Mouse (Mus musculus) embryonic facial prominence, embryonic 11.5 days (tissue): ENCODE measurements around the gene Immp2l. TPM values are rescaled to one million over a fixed set of nuclear protein-coding genes. Genes with fewer than 3 reads are reported as not detected.

Source experiments
- ATAC-seq: fragments of 200-750 bp; cut with Nextera tagmentation; replicated peaks from 2 replicates; pipeline ENCODE4 v1.8.0; 2017; ENCODE audit warnings: low read depth; ENCODE audit not compliant: insufficient number of reproducible peaks, low FRiP score, low TSS enrichment
- DNase-seq: peaks from one replicate; pipeline ENCODE4 v3.0.0-alpha.2; 2015; ENCODE audit warnings: low spot score
- H3K27ac ChIP-seq: fragments of 300-500 bp; sonication (generic); replicated peaks from 2 replicates; pipeline ENCODE4 v1.5.1; 2014; ENCODE audit warnings: mild to moderate bottlenecking, low read depth, low read length, control low read depth
- H3K27me3 ChIP-seq: fragments of 300-500 bp; sonication (generic); 2 replicates; pipeline ENCODE4 v1.6.1; 2014; ENCODE audit warnings: mild to moderate bottlenecking, low read length, moderate library complexity, mixed read lengths; ENCODE audit not compliant: control insufficient read depth, insufficient read depth
- H3K36me3 ChIP-seq: fragments of 300-500 bp; sonication (generic); replicated peaks from 2 replicates; pipeline ENCODE4 v1.6.1; 2014; ENCODE audit warnings: low read depth, mild to moderate bottlenecking, low read length, moderate library complexity, mixed read lengths; ENCODE audit not compliant: control insufficient read depth, insufficient read depth
- H3K4me1 ChIP-seq: fragments of 300-500 bp; sonication (generic); 2 replicates; pipeline ENCODE4 v1.6.1; 2014; ENCODE audit warnings: low read length, mixed read lengths; ENCODE audit not compliant: control insufficient read depth, insufficient read depth
- H3K4me2 ChIP-seq: fragments of 300-500 bp; sonication (generic); 2 replicates; pipeline ENCODE4 v1.6.1; 2014; ENCODE audit warnings: low read depth, mild to moderate bottlenecking, control low read depth, low read length, moderate library complexity
- H3K4me3 ChIP-seq: fragments of 300-500 bp; sonication (generic); 2 replicates; pipeline ENCODE4 v1.5.1; 2014; ENCODE audit warnings: low read depth, low read length, control low read depth
- H3K9ac ChIP-seq: fragments of 300-500 bp; sonication (generic); replicated peaks from 2 replicates; pipeline ENCODE4 v1.6.1; 2014; ENCODE audit warnings: mild to moderate bottlenecking, control low read depth, low read length
- H3K9me3 ChIP-seq: fragments of 300-500 bp; sonication (generic); replicated peaks from 2 replicates; pipeline ENCODE4 v1.6.1; 2016; ENCODE audit warnings: mild to moderate bottlenecking, low read length, inconsistent platforms, mixed read lengths; ENCODE audit not compliant: control insufficient read depth
- WGBS: fragments of 180-500 bp; shearing (Covaris S2); extraction: QIAGEN DNeasy Blood & Tissue Kit; methylation state at CpG from one replicate; pipeline ENCODE4 v1.1.7; 2014; 5-methylcytosine and 5-hydroxymethylcytosine counted together
- polyA plus RNA-seq: library from polyadenylated mRNA; unstranded; fragments of >200 nt; fragmentation: Nextera tagmentation; extraction: Ambion mirVana; gene quantifications from 2 replicates; pipeline ENCODE4 v1.2.1, GENCODE M21; 2014

Gene Immp2l
- polyA plus RNA-seq, 1 experiment from 2014 or later, result 10.4 TPM

DNA sequence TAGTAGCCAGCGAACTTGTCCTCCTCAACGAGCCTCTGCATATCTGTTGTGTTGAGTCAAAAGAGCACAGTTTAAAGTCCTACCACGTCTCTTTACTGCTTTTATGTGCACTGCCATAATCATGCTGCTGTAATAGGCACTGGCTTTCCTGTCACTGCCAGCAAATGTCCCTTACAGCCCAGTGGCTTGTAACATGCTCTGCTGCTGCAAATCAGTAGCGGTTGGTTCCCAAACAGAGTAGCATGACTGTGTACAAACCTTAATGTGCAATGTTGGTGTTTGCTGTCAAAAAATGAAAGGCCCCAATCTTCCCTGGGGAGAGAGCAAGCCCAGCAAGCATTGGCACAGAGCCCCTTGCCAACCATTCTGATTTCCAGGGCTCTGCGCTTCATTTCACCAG lies 918.0 kb downstream of the Immp2l start:
- H3K27ac ChIP-seq, result no peak overlapping the region
- H3K9ac ChIP-seq, result no peak overlapping the region
- 87% methylated on average over 5 of the region's 5 CpGs for WGBS
- no peak for DNase-seq
- no peak overlapping the region for H3K4me2 ChIP-seq
- no peaks in the 10 kb centered on the region for H3K36me3 ChIP-seq
- no peaks in the 10 kb centered on the region for H3K9me3 ChIP-seq
- ATAC-seq, result no peak
- H3K4me1 ChIP-seq, result no peaks in the 10 kb centered on the region
- H3K27me3 ChIP-seq, result no peaks in the 10 kb centered on the region
- no peak overlapping the region for H3K4me3 ChIP-seq

- H3K4me1 ChIP-seq, result no peaks in the 10 kb centered on the region
- no peak for ATAC-seq
- no peak overlapping the region for H3K4me2 ChIP-seq
- H3K27ac ChIP-seq, result no peak overlapping the region
- no peaks in the 10 kb centered on the region for H3K27me3 ChIP-seq
- H3K9ac ChIP-seq, result no peak overlapping the region
- no peaks in the 10 kb centered on the region for H3K36me3 ChIP-seq
- no peak for DNase-seq
- WGBS, result 70% methylated on average over 4 of the region's 4 CpGs
- H3K4me3 ChIP-seq, result no peak overlapping the region
- no peaks in the 10 kb centered on the region for H3K9me3 ChIP-seq
These were observed 920.3 kb downstream of the Immp2l start for GRCm38 (mm10) chr12:41944079-41944672.

DNA sequence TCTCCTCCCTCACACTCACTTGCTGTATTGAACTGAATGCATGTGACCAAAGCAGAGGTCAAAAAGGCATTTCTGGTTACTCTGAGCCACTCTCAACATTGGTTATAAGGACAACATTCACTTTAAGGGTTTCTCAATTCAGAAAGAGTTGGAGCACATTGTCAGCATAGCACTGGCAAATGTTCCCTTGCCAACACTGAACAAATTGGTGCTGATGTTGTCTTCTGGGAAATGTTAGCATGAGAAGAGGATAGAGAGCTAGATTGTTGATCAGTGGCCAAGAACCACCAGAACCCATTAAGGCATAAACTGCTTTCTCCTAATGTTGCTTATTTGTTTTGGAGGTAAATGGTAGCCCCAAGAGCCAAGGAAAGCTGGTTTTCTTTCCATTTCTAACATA lies 922.6 kb downstream of the Immp2l start:
- Histone ChIP-seq H3K27ac (no peak overlapping the region), H3K4me3 (no peak overlapping the region), H3K9me3 (no peaks in the 10 kb centered on the region), H3K4me2 (no peak overlapping the region), H3K36me3 (no peaks in the 10 kb centered on the region), H3K9ac (no peak overlapping the region), H3K4me1 (no peaks in the 10 kb centered on the region), H3K27me3 (no peaks in the 10 kb centered on the region)
- DNase-seq (no peak), ATAC-seq (no peak)

DNA sequence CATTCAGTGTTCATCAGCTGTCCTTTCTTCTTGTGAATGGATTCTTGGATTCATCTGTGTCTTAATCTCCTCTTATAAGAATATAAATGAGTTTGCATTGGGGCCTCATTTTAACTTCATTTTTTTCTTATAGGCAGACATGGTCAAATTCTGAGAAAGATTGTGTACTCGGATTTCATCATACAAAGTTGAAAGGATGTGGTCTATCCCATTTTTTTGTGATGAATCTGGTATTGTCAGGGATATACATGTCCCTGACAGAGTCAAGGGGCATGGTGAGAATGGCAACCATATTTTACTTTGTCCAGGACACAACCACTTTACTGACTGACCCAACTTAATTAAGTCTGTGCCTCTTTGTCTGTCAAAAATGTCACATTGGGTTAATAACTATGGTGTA lies 925.5 kb downstream of the Immp2l start:
- Histone ChIP-seq H3K27ac (no peak overlapping the region), H3K4me2 (no peak overlapping the region), H3K36me3 (no peaks in the 10 kb centered on the region), H3K4me1 (no peaks in the 10 kb centered on the region), H3K9ac (no peak overlapping the region), H3K27me3 (no peaks in the 10 kb centered on the region), H3K9me3 (no peaks in the 10 kb centered on the region), H3K4me3 (no peak overlapping the region)
- ATAC-seq (no peak), DNase-seq (no peak)
- 74% methylated on average over 1 of the region's 1 CpGs for WGBS

DNA sequence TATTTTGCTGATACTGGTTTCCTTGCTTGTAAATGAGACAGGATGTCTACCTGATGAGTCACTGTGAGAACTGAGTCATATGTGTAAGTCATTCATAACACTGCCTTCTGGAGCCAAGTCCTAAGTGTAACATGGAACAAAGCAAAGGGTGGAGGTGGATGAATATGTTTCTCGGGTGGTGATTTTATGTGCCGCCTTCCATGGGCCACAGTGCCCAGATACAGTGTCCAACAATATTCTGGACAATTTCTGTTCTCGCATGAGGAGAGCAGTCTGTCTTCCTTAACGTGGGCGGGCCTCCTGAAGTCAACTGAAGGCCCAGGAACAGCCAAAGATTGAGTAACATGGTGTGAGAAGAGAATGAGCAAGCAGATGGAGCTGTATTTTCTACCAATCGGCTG lies 926.0 kb downstream of the Immp2l start:
- Histone ChIP-seq H3K9ac (no peak overlapping the region), H3K9me3 (no peaks in the 10 kb centered on the region), H3K4me3 (no peak overlapping the region), H3K4me2 (no peak overlapping the region), H3K27ac (no peak overlapping the region), H3K36me3 (no peaks in the 10 kb centered on the region), H3K4me1 (no peaks in the 10 kb centered on the region), H3K27me3 (no peaks in the 10 kb centered on the region)
- DNase-seq (no peak), ATAC-seq (no peak)
- WGBS, result 89% methylated on average over 6 of the region's 6 CpGs

GRCm38 (mm10) chr12:41950726-41951125 lies 926.8 kb downstream of the Immp2l start:
- H3K27me3 ChIP-seq, result no peaks in the 10 kb centered on the region

DNA sequence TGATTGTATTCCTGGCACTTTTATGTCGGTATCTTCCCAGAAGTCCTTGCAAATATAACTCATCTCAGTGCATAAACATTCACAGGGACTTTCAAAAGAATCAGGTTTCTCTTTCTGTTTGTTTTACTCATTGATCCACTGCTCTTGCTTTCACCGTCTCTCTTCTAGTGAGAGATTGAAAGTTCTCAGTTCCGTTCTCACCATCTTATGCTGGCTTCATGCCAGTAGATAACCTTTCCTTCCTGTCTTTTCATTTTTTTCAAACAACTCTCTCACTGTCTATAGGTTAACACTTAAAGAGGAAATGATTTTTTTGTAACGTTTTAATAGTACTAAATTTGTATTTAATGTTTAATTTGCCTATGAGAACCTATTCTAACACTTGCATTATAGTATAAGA lies 937.1 kb downstream of the Immp2l start:
- 52% methylated on average over 4 of the region's 4 CpGs for WGBS
- no peak for DNase-seq

More at GRCm38 (mm10) chr12:41950726-41951125, 926.8 kb downstream of the Immp2l start:
- no peak overlapping the region for H3K27ac ChIP-seq
- H3K4me2 ChIP-seq, result no peak overlapping the region
- 96% methylated on average over 2 of the region's 2 CpGs for WGBS
- no peak overlapping the region for H3K4me3 ChIP-seq
- H3K9me3 ChIP-seq, result no peaks in the 10 kb centered on the region
- H3K36me3 ChIP-seq, result no peaks in the 10 kb centered on the region
- DNase-seq (no peak), ATAC-seq (no peak)
- no peaks in the 10 kb centered on the region for H3K4me1 ChIP-seq
- H3K9ac ChIP-seq, result no peak overlapping the region

DNA sequence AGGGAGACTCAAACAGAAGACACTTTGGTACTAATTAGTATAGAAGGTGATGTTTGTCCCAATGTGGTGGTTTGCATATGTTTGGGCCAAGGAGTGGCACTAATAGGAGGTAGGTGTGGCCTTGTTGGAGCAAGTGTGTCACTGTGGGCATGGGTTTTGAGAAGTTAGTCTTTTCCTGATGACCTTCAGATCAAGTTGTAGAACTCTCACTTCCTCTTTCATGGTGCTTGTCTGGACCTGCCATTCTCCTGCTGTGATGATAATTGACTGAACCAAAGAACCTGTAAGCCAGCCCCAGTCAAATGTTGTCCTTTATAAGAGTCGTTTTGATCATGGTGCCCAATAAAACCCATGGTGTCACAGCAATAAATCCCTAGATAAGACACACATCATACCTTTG lies 967.5 kb downstream of the Immp2l start:
- DNase-seq (no peak), ATAC-seq (no peak)
- no peaks in the 10 kb centered on the region for H3K36me3 ChIP-seq
- no peaks in the 10 kb centered on the region for H3K9me3 ChIP-seq
- no peak overlapping the region for H3K9ac ChIP-seq
- H3K27me3 ChIP-seq, result no peaks in the 10 kb centered on the region
- H3K27ac ChIP-seq, result no peak overlapping the region
- H3K4me2 ChIP-seq, result no peak overlapping the region
- no peak overlapping the region for H3K4me3 ChIP-seq
- 86% methylated on average over 1 of the region's 1 CpGs for WGBS
- no peaks in the 10 kb centered on the region for H3K4me1 ChIP-seq

More for the DNA sequence above, 937.1 kb downstream of the Immp2l start:
- H3K27ac ChIP-seq, result no peak overlapping the region
- no peaks in the 10 kb centered on the region for H3K4me1 ChIP-seq
- no peaks in the 10 kb centered on the region for H3K27me3 ChIP-seq
- no peak overlapping the region for H3K9ac ChIP-seq
- no peaks in the 10 kb centered on the region for H3K9me3 ChIP-seq
- H3K4me2 ChIP-seq, result no peak overlapping the region
- no peaks in the 10 kb centered on the region for H3K36me3 ChIP-seq
- H3K4me3 ChIP-seq, result no peak overlapping the region
- ATAC-seq, result no peak
